Mouse (Mus musculus): Measurements from ENCODE around the gene A930004D18Rik. TPM values are rescaled to one million over a fixed set of nuclear protein-coding genes. Genes with fewer than 3 reads are reported as not detected.
A peak's percentile ranks its signal among the peaks of the same experiment; 100 is the strongest.

The A930004D18Rik gene
- total RNA-seq, 2 experiments from 2014 or later, result not detected

DNA sequence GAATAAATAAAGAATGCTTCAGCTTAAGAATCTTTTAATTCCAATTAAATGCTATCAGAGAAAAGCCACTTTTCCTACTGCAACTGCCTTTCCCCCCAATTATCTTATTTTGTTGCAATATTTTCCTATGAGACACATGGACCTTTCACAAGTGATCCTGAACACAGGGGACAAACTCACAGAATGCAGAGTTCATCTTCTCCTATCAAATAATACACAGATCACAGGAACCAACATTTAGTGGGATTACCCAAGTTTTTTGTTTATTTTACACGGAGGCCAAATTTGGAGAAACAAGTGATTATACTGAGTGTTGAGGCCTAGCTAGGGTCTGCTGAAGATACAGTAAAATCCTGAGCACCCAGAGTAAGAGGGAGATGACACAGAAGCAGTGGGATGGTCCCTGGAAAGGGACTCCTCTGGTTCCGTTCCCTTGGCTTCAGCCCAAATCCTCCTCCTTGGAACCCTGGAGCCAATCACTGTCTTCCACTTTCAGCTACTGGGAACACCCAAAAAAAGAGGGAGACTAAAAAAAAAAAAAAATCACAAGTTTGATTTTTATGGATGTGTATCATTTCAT lies 16.5 kb upstream of the A930004D18Rik start:
- no peak for ATAC-seq (replicated peaks; ENCODE audit: low FRiP score, poor library complexity, severe bottlenecking)

DNA sequence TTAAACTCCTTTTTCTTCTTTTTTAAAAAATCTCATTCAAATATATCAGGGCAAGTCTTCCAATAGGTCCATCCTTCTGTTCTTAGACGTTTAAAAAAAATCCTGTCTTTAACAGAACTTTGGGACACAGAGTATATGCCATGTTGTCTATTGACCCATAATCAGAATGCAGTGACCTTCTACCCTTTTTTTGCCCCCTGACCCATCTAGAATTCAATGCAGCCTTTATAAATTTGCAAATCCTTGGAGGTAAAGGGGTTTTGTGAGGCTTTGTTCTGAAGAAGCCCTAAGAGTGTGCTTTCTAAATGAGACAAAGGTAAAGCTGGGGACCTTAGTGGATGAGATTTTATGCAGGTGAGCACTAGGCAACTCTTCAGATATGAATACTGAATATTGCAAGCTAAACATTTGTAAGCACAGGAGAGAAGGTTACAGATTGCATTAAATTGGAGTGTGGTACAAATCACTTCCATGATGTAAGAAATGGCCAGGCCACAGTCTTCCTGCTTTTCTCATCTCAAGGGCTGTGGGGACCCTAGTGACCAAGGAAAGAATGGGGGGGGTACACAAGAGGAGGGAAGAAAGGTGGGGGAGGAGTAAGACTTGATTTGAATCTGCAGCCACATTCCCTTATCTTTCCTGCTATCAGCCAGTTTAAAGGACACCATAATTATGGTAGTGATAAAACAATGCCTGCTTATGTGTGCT lies 15.9 kb upstream of the A930004D18Rik start:
- no peak for ATAC-seq (replicated peaks; ENCODE audit: low FRiP score, poor library complexity, severe bottlenecking)

DNA sequence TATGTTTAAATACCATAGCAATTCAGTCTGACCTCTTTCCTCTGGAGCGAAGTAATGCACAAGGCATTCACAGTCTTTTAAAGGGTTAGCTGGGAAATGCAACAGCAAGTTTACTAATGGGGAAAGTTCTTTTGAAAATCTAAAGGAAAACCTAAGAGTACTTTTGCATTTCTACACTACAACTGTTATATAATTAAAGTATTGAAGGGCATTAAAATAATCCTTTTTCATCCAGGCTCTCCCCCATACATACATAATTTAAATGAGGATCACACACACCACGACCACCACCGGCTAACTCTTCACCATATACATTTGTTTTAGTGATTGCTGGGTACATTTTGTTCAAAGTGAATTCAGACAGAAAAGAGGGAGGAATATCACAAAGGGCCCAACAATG lies 15.0 kb upstream of the A930004D18Rik start:
- no peak for ATAC-seq (replicated peaks; ENCODE audit: low FRiP score, poor library complexity, severe bottlenecking)

DNA sequence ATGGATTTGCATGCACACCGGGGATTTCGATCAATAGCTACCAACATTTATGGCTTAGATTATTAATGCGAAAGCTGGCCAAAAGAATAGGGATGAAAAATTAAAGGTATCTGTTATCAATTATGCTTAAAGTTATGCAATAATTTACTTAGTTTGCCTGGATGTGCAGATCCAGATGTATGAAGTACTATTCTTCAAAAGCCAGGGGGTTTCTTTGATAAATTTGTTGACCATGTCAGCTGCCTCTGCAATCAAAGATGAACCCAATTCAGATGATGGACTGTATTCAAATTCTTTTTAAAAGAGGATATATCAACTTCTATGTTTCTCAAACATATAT lies 14.3 kb upstream of the A930004D18Rik start:
- no peak for ATAC-seq (replicated peaks; ENCODE audit: low FRiP score, poor library complexity, severe bottlenecking)

DNA sequence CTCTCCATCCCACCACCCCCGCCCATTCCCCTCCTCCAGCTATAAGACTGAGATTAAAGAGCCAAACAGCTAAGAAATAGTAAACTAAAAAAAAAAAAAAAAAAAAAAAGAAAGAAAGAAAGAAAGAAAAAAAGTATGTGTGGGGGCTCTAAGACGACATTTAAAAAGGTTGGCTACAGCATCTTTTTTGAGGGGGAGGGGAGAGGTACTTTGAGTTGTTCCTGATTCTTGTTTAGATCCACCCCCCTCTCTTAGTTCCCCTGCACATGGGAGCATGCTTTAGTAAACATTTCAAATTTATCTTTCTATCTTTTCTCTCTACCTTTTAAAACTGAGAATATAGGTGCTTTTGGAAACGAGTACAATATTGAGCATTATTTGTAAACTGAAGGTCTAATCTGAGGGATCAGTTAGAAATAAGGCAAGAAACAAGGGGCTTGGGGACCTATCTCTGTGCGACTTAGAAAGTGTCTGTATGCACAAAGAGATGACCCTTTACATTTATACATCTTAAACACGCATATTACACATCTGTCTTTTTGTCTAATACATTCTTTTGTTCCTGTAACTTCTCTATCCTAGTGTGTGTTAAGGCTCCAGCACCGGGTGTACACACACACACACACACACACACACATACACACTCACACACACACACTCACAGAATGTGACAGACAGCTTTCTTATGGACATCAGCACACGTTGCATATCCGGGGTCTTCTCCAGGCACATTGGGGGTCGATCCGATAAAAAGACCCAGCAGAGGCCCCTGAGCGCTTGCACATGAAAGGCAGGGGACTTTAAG lies 13.7 kb upstream of the A930004D18Rik start:
- ATAC-seq (replicated peaks; ENCODE audit: low FRiP score, poor library complexity, severe bottlenecking), result no peak

DNA sequence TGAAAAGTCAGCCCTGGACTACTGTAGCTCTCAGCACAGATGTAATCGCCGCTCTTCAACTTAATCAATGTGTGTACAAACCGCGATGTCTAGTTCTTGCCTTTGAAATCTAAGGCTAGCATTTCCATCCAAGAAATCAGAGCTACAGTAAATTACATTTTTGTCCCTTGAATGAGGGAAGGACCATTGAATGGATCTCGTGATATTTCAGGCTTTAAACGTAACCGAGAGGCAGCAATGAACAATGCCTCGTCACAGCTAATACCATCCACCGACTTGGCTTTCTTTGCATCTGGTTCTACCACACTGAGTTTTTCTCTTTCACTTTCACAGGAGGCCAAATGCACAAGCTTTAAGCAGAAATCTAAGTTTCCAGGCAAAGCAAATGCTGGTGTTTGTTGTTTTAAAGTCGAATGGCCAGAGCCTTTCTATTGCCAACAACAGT lies 13.0 kb upstream of the A930004D18Rik start:
- ATAC-seq (replicated peaks; ENCODE audit: low FRiP score, poor library complexity, severe bottlenecking), result no peak

DNA sequence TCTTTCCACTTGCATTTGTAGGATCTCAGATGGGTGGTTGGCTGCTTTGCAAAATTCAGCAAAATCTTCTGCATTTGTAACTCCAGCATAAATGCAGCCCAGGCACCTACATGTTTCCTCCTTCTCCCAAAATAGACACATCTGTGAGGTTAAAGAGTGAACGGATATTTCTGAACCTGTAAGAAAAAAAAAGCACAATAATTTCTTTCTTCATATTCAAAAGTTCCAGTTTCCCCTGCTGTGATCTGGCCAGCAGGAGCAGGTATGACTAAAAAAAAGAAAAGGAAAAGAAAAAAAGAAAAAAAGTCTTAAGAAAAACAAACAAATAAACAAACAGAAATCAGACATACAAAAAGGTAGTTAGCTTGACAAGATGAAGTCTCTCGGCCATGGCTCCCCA lies 12.5 kb upstream of the A930004D18Rik start:
- ATAC-seq (replicated peaks; ENCODE audit: low FRiP score, poor library complexity, severe bottlenecking), result no peak

DNA sequence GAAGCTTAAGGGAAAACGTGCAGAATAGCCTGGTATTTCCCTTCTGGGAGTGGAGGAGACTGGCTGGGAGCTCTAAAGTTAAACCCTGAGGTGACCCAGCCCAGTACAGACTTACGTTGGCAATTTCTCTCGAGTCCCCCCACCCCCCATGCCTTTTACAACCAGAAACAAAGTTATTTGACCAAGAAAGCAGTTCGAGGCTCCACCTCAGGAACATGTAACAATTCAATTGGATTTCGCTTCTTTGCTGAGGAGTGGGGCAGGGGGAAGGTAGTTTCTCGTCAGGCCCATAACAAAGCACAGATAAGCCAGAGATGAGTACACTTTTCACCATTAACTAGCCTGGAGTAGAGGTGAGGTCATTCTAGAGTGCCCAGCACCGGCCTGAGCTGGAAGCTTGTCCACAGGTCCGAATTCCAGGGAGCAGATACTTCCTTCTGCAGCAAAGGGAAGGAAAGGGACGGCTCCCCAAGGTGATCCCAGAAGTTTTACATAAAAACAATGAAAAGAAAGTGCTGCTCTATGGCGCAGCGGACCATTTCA lies 11.8 kb upstream of the A930004D18Rik start:
- ATAC-seq (replicated peaks; ENCODE audit: low FRiP score, poor library complexity, severe bottlenecking), result no peak

DNA sequence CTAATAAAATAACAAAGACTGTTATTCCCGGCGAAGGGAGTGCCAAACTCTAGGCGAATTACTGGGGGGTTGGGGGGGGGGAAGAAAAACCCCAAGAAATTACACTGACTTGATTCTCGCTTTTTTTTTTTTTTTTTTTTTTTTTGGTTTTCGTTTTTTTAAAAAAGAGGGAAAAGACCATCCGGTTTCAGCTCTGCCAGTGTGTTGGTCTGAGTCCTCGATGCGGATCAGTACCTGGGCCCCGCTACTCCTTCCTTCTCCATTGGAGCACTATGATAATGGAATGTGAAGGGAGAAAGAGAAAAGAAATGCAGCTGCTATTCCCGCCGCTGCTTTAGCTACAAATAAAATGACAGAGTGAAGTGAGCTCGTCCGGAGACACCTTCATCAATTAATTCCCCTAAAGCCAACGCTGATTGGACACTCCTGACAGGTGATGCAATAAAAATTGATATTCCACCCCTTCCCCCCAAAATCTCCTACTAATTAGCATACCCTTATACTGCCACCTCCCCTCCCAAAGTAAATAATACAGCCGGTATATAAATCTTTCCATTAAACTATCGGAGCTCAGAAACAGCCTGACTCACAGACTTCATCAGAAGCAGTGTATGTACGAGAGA lies 11.0 kb upstream of the A930004D18Rik start, which contains the start of gene Skida1:
Gene Skida1, minus strand, starts transcription at position 599 of the 623 bp plus-strand sequence.
- no peak for ATAC-seq (replicated peaks; ENCODE audit: low FRiP score, poor library complexity, severe bottlenecking)

DNA sequence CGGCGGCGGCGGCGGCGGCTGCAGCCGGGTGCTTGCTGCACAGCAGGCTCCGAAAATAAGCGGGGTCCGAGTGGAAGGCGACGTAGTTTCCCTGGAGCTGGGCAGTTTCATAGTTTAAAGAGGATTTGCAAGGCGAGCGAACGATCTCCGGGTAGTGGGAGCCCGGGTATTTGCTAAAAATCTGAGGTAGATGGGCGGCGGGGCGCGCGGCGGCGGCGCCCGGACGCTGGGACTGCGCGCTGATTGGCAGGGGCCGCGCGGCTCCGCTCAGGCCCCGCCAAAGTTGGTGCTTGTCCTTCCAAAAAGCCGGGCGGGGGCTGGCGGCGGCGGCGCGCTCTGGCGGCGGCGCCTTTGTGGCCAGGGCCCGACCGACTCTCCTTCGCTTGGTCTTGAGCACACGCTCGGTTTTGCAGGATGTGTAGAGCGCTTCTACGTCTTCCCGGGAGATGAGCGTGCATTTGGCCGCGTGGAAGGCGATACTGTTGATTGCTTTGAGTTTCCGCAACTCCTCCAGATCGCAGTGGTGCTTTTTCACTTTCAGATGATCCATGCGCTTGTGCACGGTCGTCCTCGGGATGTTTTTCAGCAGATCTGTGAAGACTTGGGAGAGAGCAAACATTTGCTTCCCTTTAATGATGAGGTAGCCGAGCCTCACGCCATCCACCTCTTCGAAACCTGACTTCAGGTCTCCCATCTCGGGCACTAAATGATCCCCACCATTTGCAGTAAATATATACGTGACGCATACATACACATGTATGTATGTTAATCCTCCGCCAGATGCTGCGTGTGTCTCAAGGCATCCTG lies 10.3 kb upstream of the A930004D18Rik start:
- peak; percentile 79 for ATAC-seq (replicated peaks; ENCODE audit: low FRiP score, poor library complexity, severe bottlenecking)

DNA sequence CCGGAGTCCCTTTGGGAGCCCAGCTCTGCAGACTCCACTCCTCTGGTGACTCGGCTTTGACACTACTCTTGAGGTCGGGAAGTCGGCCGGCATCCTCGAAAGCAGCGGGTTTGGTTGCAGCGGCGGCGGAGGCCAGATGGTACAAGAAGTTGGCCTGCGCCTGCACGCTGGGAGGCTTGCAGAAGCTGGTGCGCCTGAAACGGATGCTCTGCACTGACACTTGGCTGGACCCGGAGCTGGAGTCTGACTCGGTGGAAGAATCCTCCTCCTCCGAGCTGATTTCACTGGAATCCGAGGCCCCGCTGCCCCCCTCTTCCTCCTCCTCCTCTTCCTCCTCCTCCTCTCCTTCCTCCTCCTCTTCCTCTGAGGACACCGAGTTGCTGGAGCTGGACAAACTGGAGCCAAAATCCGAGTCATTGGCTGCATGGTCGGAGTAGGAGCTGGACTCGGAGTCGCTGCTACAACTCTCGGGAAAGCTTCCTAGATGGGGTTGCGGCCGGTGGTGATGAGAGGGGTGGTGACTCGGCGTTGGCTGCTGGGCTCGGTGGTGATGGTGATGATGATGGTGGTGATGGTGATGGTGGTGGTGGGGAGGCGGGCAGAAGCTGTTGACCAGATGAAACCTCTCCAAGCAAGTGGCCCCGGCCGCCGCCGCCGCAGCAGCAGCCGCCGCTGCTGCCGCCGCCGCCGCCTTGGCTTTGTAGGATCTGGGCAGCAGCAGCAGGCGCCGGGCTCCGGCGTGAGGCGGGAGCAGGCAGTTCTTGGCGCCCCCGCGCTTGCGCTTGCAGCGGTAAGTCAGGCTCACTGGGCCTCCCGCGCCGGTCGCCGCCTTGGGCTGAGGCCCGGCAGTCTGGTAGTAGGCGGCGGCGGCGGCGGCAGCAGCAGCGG lies 9.5 kb upstream of the A930004D18Rik start:
- ATAC-seq (replicated peaks; ENCODE audit: low FRiP score, poor library complexity, severe bottlenecking), result 0 out of 2 replicates have a peak, but pooled peaks have one; percentile 32

DNA sequence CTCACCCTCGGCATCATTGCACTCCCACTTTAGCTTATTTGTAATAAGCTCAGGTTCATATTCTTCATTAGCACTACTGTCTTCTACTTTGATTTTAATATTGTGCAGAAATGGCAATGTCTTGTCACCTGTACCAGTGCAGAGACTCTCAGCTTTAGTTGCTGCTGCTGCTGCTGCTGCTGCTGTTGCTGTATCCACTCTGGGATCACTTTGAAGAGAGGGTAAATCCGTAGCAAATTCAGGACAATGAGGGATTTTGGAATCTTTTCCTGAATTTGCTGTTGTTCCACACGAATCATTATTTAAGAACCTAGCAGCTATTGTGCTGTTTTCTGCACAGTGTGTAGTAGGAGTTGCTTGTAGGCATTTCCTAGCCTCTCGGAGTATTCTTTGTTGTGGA lies 8.6 kb upstream of the A930004D18Rik start:
- no peak for ATAC-seq (replicated peaks; ENCODE audit: low FRiP score, poor library complexity, severe bottlenecking)

DNA sequence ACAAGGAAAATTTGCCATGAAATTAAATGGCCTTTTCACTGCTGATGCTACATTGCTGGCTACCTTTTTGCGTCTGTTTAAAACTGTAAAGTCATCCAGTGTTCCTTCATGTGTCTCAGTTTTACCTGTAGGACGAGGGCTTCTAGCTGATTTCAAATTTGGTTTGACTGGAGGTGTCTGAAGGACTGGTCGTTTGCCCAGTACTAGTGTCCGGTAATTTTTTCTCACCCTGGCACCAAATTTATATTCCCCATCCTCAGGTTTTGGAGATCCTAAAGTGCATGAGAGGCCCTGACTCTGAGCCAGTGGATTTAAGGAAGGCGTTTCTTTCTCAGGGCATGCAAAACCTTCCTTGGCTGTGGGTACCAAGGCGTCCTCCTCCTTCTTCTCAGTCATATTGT lies 8.2 kb upstream of the A930004D18Rik start:
- no peak for ATAC-seq (replicated peaks; ENCODE audit: low FRiP score, poor library complexity, severe bottlenecking)

DNA sequence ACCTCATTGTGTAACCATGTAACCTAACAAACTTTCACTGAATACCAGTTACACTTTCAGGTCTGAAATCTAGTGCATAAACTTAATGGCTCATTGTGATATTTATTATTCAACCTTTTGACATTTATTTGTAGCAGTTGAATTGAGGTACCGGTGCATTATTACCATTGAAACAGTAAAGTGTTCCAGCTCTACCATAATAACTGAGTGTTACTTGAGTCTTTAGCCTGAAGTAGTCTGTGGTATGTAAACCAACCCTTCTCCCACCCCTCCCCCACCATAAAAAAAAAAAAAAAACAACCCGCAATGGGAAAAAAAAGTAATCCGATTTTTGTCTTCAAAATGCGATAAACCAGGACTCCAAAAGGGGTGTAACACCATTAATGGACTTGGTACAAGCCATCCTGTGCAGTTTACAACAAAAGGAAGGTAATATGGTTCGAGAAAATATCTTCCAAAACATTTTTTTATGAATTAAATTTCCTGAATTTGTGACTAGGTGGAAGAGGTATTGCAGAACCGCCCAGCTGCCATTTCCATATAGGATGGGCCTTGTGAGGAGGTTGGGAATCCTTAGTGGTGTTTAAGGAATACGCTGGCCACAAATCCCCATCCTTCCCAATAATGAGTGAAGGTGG lies 7.7 kb upstream of the A930004D18Rik start:
- ATAC-seq (replicated peaks; ENCODE audit: low FRiP score, poor library complexity, severe bottlenecking), result no peak

DNA sequence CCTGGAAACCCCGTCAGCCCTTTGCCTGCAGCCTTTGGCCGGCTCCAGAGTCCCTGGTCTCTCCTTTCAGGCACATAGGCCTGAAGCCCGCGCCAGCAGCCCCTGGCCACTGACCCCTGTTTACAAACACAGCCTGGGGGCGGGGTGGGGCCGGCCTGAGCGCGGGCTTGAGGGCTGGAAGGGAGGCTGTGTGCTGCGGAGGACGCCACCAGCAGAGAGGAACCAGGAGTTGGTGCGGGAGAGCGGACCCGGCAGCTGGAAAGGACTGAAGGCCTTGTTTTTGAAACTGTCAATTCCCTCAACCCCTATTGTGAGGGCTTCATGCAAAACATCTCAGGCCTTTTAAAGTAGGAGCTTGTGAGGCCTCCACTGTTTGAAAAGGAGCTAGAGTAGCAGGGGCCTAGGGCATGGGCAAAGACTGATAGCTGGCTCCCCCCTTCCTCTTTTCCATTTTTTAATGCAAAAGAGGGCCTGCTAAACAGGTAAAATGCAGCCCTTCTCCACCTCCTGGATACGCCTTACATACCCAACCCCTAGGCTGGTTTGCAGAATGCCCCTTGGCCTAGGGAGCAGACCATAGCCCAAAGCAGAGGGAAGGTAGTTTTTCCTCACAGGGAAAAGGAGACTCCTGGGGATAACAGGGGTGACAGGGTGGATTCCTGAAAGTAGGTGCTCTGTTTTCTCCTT lies 3.8 kb upstream of the A930004D18Rik start:
- ATAC-seq (replicated peaks; ENCODE audit: low FRiP score, poor library complexity, severe bottlenecking), result no peak

DNA sequence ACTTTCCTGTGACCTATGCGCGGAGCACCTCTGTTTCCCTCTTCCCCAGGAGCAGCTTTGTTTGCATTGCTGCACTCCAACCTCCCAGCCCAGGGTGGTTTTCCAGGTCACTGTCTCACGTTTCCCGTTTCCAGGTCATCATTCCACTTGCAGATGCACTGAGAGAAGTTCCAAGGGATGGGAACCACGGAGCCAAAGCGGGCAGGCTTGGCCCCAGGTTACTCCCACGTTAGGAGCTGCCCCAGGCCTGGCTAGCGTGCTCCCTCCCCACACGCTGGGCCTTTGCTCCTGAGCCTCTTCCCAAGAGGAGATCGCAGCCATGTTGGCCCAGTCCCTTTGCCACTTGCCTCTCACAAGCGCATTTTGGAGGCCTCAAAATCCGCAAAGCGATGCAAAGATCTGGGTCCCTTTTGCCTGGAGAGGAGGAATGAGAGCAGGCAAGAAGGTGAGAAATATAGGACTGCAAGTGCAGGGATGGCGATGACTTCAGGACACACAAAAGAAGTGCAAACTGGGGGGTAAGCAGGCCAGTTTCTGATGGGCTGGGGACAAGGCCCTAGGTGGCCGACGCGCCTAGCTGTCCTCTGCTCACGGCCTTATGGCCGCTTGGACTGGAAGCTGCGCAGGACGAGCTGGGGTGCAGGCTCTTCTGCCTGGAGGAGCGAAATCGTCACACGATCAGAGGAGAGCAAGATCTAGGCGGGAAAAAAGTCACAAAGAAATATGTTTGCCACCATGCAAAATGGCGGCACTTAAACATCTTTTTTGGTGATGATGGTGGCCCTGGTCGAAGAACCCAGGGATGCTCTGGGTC lies 3.0 kb upstream of the A930004D18Rik start:
- no peak for ATAC-seq (replicated peaks; ENCODE audit: low FRiP score, poor library complexity, severe bottlenecking)
